Mouse (Mus musculus) T-helper 1 cell (primary cell): ENCODE results near the gene Tmem179b.

Source experiments
- in situ Hi-C: fragments of 300-600 bp; cut with MboI, MseI; formaldehyde crosslinking; loops from one replicate; pipeline ENCODE4 v1.15.1; 2025; ENCODE audit warnings: high pct_unique_total_duplicates

Tmem179b gene

DNA sequence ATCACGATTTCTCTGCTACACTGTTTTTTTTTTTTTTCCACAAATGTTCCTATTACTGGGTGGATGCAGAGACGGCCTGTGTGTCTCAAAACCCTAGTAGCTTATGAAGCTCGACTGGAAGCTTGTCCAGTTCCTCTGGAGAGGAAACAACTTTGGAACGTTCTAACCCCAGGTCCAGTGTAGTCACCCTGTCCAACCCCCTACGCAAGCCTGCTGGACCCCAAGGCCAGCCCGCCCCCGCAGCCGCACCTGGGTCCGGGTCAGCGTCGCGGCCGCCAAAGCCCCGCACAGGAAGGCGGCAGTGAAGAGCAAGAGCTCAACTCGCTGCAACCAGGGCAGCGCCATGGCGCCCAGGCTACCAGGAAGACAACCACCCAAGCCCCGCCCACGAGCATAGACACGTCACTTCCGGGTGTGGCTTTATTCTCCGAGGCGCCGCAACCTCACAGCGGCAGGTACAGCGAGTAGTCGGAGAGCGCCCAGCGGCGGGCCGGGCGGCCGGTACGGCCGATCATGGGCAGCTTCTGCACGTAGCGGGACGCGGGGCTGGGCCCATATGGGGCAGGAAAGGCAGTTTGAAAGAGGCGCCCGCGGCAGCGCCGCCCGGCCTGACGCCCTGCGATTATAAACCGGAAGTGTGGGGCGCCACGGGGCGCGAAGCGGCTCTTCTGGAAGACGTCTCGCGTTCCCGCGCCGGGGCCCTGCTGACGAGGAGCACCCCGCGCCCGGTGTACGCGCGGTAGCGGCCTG is at the start of gene Tmem179b:
Gene Tmem179b (minus strand): TSS at position 382 of the 750 bp plus-strand sequence.
- in situ Hi-C loops = loop anchor here (25.0 kb wide), 1 partner anchor 1963 kb away; the partner anchor contains the start of gene Cd5

DNA sequence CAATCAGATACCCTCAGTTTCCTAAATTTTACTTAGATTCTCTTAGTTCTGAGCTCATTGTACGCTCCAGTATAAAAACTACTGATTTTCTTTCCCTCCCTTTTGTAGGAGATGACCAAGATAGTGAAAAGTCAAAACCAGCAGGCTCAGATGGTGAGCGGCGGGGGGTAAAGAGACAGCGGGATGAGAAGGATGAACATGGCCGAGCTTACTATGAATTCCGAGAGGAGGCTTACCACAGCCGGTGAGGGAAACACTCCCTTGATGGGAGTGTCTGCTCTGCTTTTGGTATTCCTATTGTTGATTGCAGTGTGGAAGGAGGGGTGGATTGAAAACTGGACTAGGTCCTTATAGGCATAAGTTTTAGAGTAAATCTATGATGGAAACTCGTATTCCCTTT is 48.4 kb upstream of the Tmem179b start:
- in situ Hi-C loops = loop anchor here (5.0 kb wide), 1 partner anchor 65 kb away; the partner anchor contains the start of gene Nxf1

DNA sequence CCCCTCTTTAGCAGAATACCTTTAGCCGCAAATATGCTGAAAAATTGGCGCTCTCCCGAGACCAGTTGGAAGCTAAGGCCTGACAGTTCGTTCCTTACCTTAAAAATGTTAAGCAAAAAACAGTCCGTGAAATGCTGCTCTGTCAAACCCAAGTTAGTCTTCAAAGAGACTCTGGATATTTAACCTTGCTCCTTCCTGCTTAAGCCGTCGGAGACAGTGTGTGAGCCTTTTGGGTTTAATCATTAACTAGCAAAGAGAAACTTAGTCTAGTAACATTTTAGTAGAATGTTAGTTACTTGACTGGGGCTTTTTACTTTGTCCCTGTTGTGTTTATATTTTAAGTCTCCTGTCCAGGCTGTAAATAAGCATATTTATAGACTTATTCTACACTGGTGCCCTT is 46.9 kb upstream of the Tmem179b start:
- in situ Hi-C loops = loop anchor here (5.0 kb wide), 1 partner anchor 64 kb away; the partner anchor contains the start of gene Nxf1

DNA sequence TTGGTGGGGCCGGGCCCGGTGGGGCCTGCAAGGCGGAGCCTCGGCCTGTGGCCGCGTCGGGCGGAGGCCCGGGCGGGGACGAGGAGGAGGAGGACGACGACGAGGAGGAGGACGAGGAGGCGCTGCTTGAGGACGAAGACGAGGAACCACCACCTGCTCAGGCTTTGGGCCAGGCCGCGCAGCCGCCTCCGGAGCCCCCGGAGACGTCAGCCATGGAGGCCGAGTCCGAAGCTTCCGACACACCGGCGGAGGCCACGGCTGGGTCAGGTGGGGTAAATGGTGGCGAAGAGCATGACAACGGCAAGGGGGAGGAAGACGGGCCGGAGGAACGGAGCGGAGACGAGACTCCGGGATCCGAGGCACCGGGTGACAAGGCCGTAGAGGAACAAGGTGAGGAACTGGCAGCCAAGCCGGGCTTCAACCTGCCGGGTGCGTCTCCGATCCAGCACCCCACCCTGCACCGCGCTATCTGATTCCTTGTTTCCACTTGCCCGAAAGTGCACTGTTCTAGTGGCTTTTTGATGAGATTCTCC is 46.2 kb upstream of the Tmem179b start:
- in situ Hi-C loops = loop anchor here (5.0 kb wide), 1 partner anchor 63 kb away; the partner anchor contains the start of gene Nxf1

DNA sequence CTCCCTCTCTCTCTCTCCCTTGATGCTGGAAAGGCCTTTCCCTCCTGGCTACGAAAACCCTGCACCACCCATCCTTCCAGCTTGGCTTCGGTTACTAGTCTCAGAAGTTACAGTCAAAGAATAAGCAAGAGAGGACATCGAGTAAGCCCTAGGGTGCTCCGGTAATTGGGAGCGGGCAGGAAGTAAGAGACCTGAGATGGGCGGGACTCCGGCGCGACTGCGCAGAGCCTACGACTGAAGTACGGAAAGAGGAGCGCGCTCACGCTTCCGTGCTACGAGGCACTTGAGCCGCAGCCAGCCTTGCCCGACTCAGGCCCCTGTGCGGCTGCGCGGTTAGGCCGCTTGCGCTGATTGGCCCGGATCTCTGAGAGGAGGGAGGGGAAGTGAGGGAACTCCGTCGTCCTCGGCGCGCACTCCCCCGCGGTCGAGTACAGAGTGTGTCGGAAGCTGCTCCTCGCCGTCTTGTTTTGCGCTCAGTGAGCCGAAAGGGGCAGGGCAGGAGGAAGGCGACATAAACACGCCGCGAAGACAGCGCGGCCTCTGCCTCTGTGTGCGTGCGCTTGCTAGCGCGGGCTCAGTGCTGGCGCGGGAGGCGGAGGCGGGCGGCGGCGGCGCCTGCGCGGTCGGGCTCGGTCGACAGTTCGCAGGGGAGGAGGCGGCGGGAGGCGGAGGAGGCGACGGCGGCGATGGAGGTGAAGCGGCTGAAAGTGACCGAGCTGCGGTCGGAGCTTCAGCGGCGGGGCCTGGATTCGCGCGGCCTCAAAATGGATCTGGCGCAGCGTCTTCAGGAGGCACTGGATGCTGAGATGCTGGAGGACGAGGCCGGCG is 45.5 kb upstream of the Tmem179b start, which contains the start of gene Hnrnpul2:
Gene Hnrnpul2 (plus strand): TSS at position 415 of the 828 bp plus-strand sequence.
- in situ Hi-C loops = loop anchor here (5.0 kb wide), 3 partner anchors 43 to 77 kb away; partner anchors contain the start of genes Ganab and Nxf1

DNA sequence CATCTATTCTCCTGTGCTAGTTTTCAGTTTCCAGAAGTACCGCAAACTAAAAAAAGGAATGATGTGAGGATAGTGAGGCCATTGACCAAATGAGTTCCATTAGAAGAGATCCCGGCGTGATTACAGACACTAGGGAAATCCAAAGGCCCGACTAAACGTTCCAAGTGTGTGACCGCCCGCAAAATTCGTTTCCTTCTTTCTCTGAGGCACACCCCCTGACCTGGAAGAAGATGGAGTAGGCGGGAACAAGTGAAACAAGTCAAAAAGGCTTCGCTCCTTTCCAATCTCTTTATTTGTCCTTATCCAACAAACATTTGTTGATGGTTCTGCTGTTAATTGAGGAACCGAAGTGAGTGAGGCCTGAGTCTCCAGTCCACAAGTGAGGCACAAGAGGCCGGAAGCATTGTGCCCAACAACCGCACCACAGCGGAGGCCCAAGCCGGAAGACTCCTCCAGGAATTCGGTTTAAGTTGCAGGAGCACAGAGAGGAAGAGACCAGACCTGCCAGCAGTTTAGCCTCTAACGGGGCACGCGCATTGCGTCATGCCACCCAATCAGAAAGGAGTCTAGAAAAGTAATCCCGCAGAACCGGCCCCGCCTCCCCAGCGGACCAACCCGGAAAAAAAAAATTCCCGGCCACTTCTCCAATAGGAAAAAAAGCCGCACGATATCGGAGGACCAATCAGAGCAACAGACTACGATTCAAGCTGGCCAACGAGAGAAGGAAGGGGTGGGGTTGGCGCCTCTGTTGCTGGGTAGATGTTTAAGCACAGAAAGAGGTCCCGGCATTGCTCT is 44.7 kb upstream of the Tmem179b start, which contains the start of gene Ttc9c:
Gene Ttc9c (minus strand): TSS at position 533 of the 795 bp plus-strand sequence.
- in situ Hi-C loops = loop anchor here (5.0 kb wide), 2 partner anchors 42 to 78 kb away; partner anchors contain the start of gene Ganab

DNA sequence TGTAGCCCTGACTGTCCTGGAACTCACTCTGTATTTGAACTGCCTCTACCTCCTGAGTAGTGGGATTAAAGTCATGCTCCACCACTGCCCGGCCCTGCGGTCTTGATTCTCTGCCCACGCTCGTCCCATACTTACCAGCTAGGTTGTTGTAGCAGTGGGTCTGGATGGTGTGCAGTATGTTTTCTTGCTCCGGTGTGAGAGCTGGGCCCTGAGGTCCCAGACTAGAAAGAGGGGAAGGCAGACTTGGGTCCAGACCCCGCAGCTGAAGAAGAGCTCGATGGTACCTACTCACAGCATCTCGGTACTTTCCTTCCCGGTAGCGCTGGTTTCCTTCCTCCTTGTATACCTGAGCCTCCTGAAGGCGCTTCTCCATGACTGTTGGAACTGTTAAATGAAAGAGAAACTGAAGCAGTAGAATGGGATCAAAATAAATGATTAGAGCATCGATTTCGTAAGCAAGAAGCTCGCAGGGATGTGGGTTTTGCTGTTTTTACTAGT is 44.1 kb upstream of the Tmem179b start:
- in situ Hi-C loops = loop anchor here (5.0 kb wide), 2 partner anchors 41 to 79 kb away; partner anchors contain the start of gene Ganab

DNA sequence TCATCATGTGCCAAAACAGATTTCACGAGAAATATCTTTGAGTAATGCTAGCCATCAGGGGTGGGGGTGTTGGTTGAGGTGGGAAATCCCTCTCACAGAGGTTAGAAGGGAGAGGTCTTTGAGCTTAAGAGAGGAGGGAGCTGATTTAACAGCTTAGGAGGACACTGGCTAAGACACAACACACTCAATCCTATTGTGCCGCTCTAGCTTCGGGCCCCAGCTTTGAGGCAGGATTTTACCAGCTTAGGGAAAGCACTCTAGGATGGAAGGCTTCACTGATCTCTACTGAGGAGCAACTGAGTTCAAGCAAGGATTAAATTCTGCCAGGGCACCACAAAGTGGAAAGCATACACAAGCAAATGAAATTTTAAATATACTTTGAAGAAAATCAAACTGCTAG is 42.7 kb upstream of the Tmem179b start:
- in situ Hi-C loops = loop anchor here (5.0 kb wide), 2 partner anchors 40 to 80 kb away; partner anchors contain the start of gene Ganab

DNA sequence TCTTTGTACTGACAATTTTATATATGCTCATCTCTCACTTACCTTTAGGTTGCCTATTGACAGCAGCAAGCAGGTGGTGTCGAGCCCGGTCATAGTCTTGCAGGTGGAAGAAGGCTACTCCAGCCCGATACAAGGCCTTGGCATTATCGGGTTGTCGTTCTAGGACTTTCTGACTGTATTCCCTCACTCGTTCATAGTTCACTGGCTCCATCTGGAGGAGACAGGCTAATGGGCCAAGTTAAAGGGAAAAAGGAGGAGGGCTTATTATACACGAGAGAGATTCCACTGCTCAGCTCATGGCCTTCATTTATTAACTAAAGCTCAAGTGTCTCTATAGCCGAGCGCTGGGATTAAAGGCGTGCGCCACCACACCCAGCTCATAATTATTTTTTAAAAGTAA is 41.5 kb upstream of the Tmem179b start:
- in situ Hi-C loops = loop anchor here (5.0 kb wide), 2 partner anchors 39 to 81 kb away; partner anchors contain the start of gene Ganab

DNA sequence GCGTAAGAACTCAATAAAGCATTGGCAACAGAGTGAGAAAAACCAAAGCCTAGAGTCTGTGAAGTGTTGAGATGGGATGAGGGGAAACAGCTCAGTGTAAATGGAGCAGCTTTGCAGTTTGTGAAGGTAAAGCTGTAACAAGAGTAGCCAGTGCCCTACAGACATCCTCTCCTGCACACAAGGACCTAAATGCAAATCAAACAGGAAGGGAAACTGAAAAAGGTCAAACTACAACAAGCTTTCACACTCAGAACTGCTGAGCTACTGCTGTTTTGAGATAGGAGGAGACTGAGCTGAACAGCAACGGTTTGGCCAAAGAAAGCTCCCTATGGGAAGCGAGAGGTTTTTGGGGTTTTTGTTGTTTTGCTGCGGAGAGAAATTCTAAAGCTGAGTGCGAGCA is 32.5 kb upstream of the Tmem179b start:
- in situ Hi-C loops = no loop called here

DNA sequence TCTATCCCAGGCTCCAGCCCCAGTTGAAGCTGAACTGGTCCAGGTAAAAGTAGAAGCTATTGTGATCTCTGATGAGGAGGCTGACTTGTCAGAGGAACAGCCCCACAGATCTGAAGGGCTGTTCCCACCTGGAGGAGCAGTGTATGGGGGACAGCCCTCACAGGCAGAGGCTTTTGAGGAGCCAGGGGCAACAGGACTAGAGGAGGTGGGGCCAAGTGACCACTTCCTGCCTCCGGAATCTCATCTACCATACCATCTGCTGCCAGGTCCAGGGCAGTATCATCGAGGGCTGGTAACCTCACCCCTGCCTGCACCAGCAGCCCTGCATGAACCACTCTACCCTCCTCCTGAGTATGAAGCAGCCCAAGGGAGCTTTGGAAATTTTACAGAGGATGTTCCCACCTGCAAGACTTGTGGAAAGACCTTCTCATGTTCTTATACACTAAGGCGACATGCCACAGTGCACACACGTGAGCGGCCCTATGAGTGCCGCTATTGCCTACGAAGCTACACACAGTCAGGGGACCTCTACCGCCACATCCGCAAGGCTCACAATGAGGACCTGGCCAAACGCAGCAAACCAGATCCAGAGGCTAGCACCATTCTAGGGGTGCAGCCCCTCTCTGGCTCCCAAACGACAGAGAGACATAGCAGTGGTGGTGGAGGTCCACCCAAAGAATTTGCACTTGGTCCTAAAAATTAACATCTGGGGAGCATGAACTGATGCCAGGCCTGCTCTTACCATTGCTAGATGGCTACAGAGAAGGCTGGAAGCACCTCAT is 29.8 kb upstream of the Tmem179b start:
- in situ Hi-C loops = no loop called here

DNA sequence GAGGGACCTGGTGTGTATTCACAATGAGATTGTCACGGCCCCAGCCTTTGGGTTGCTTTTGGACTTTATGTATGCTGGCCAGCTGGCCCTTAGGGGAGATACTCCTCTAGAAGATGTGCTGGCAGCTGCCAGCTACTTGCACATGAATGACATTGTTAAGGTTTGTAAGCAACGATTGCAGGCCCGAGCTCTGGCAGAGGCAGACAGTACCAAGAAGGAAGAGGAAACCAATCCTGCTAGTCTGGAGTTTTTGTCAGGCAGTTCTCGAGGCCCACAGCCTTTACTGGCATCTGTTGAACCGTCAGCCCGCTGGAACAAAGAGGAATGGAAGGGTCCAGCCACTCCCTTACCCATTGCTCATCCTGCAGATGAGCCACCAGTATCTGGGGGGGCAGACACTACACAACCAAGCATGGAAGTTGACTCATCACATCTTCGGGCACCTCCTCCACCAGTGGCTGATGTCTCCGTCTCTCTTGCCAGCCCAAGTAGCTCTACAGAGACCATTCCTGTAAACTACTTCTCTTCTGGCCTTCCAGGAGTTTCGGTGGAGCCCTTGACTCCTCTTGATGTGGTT is 29.0 kb upstream of the Tmem179b start:
- in situ Hi-C loops = no loop called here

DNA sequence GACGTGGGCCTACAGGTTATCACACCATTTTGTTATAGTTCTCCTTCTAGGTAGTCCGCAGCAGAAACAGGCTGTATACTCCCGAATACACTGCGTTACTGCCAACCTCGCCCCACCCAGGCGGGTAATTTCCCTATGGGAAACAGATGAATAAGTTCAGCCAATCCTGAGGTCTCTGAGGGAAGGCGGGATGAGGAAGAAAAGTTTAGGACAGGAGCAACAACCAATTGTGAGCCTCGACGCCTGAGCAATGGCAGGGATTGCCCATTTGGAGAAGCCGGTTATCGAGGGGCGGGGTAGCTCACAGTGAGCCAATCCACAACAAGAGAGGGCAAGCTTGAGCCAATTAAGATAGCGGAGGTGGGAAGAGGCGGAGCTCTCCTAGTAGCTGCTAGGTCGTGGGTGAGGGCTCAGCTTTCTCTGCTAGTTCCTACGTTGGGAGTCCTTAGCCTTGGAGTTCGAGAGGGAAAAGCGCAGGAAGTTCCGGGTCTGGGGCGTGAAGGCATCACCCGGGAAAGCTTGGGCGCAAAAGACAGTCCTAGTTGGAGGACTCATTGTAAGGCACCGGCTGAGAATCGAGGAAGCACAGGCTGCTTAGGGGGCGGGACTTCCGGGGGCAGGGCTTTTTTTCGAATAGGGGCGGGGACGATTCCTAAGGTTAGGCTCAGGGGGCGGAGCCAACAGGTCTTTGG is 28.0 kb upstream of the Tmem179b start, which contains the start of gene Zbtb3:
Gene Zbtb3 (plus strand): TSS at position 426 of the 692 bp plus-strand sequence.
- in situ Hi-C loops = no loop called here

DNA sequence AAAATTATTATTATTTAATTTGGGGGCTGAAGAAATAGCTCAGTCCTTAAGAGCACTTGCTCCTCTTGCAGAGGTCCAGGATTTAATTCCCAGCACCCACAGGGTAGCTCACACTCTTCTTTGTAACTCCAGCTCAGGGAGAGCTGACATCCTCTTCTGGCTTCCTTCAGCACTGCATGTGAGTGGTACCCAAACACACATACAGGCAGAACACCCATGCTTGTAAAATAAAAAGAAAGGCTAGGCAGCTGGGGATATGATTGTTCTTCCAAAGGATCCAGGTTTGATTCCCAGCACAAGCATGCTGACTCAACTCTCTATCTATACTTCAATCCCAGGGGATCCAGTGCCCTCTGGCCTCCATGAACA is 24.7 kb upstream of the Tmem179b start:
- in situ Hi-C loops = no loop called here

DNA sequence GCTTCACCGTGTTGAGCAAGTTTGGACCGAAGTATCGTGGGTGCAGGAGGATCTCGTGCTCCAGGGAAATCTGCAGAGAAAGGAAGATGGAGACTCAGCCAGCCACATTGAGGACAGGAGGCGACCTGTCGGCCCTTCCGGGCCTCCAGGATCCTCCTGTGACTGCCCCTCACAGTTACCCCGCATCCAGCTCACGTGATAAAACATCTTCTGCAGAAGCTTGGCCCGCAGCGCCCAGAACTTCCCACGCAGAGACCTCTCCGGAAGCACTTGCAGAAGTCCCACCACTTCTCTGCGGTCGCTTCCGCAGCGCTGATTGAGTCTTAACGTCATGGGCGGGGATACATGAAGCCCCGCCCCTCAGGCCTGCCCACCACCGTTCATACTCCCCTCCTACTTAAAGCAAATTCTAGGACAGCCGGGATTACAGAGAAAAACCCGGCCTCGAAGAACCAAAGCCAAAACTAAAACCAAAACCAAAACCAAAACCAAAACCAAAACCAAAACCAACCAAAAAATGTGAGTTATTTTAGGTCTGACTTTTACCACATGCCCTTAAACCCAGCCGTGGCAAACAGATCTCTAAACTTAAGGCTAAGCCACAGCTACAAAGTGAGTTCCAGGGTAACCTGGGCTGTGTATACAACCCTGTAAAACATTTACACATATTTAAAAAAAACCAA is 24.1 kb upstream of the Tmem179b start, which contains the start of gene Polr2g:
Gene Polr2g (minus strand): TSS at position 314 of the 683 bp plus-strand sequence.
- in situ Hi-C loops = no loop called here

DNA sequence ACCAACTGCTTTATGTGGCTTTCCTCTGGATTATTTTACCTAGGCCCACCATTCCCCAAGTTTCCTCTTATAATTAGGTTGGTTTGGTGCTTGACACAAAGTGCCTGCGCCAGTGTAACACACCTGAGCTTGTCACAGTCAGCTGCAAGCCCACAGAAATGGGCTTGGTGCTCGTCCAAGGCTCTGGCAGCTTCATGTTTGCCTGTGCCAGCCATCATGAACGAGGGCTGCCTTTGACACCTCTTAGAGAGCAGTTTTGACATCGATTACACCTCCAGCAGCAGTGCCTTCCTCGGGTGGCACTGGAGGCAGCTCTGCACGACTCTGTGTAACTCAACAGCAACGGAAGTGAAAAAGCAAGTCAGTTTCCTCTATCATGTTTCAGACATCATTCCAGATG is 15.9 kb upstream of the Tmem179b start:
- in situ Hi-C loops = no loop called here

DNA sequence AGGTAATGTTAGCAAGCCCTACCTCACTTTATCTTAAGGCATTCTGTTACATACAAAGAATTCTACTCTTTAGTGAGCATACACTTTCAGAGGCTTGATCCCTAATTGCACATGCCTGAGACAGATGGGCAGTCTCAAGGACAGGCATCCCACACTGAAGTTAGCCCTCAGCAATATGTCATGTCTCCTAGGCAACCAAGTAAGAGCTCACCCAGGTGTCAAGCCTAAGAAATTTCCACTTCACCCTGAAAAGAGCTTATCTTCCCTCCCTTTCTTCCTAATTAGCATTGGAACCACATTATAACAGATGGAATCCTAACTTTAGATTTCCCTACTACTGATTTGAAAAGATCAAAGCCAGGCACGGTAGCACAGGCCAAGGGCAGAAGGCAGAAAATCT is 14.9 kb upstream of the Tmem179b start:
- in situ Hi-C loops = no loop called here

DNA sequence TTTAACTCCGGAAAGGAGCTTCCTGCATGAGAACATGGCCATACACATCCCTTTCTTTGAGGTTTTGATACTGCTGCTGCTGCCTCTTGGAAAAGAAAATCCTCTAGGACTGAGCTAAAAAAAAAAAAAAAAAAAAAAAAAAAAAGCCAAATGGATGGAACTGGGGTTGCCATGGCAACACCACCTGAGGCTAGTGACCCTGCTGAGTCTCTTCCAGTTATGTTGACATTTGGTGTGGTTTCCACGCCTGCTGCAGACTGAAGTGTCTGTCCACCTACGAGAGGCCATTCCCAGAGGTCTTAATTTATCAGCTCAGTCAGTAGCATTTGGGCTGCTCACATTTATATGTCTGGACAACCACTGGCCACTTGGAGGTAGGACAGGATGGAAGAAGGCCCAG is 14.3 kb upstream of the Tmem179b start:
- in situ Hi-C loops = no loop called here
